Mouse (Mus musculus) embryo, embryonic 10.5 days (tissue): ENCODE measurements around the gene Sike1.

Source experiments
- DNase-seq: peaks from one replicate; pipeline ENCODE4 v3.0.0-alpha.2; 2015; ENCODE audit warnings: low spot score

The Sike1 gene

DNA sequence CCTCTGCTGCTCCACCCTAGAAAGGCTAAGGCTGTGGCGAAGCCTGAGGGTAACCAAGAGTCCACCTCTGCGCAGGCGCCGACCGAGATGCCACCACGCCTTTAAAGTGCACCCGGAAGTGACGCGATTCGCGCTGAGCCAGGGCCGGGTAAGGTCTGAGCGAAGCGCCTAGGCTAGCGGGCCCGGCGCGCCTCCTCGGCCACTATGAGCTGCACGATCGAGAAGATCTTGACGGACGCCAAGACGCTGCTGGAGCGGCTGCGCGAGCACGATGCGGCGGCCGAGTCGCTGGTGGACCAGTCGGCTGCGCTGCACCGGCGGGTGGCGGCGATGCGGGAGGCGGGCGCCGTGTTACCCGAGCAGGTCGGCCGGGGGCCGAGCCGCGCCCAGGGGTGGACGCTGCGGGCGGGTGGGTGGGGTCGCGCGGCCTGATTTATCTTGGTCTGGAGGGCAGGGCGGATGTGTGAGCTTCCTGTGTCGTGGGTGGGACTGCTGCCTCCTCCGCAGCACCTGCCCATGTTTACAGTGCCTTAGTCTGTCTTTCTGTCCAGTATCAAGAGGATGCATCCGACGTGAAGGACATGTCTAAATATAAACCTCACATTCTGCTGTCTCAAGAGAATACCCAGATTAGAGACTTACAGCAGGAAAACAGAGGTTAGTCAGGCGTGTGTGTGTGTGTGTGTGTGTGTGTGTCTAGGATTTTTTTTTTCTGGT lies at the start of gene Sike1:
Sike1 (plus strand) TSS at position 104 of the 717 bp plus-strand sequence.
- DNase-seq: peak; percentile 95

DNA sequence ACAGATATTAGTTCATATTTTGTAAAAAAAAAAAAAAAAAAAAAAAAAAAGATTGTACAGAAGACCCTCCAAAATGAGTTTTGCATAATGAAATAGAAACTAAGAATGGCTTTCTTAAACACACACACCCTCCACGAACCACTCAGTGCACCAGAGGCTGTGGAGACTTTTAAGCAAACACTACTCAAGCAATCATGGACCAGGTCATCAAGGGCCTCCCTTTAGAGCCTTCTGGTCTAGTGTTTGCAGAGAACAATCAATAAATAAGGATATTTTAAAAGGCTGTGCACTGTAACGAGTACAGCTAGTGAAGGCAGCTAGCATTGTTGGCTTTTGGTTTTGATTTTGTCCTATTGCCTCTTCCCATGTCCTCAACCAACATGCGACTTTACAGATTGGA lies 49.2 kb upstream of the Sike1 start:
- DNase-seq: no peak

DNA sequence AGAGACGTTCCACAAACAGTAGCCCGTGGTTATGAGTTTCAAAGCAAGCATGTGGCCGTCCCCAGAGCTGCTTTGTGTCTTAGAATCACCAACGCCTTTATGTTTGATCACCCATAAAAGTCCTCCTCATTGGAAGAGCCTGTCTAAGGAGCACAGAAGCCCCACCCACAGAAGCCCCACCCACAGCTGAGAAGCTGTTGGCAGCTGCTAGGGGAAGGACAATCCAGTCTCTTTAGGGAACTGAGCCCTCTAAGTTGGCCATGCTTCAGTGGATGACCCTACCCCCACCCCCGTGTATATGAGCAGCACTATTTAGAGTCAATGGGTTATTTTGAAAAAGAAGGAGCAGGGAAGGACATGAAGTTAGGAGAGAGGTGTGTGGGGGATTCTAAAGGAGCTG lies 48.6 kb upstream of the Sike1 start:
- peak; percentile 12 for DNase-seq

DNA sequence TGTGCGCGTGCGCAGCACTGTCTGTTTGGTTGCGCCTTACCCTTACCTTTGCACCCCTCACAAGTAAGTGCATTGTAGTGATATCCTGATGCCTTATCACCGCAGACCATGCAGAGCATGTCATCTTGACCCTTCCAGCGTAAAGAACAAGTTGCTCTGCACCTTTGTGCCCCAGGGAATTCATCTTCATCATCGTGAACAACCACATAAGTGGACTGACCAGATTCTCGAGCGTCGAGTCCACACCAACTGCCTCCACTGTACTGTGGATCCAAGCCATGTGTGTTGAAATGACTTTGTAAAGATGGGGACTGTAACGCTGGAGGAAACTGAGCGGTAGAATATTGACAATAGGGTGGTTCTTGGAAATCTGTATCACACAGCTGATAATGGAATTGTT lies 41.0 kb upstream of the Sike1 start:
- DNase-seq: no peak

DNA sequence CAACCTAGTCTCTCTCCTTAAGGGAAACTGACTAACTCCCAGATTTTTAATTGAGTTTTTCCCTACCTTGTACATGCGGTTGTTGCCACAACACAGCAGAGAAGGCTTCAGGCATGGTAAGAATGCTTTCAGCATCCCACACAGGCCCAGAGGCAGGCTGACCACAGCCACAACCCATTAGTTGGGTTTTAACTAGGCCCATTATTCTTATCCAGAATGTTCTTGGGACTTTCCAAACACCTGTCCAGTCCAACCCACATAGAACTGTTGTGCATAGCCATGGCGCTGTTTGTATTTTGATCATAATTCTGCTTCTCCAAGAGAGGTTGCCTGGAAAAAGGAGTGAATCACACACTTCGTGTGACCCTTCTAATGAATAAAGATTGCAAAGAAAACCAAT lies 40.4 kb upstream of the Sike1 start:
- no peak for DNase-seq

GRCm38 (mm10) chr3:102955596-102955995 lies 39.9 kb upstream of the Sike1 start:
- no peak for DNase-seq

GRCm38 (mm10) chr3:102964033-102964432 lies 31.5 kb upstream of the Sike1 start, which contains the start of gene Nr1h5:
Gene Nr1h5 (minus strand): TSS chr3:102964133.
- no peak for DNase-seq

DNA sequence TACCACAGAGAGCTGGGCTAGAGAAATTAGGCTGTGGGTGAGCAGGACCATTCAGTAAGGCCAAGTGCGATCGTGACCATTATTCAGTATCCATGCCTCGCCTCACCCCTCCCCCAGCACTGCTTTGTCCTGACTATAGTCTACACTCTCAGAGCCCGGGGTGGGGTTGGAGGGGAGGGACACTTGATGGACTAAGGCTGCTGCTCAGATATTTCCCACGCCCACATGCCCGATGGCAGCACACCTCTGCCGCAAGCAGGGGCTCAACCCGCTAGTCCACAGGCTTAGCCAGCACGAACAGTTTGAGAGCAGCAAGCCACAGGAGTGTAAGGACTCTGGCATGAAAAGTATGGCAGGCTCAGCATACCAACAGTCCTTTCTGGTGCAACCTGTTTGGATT lies 25.4 kb upstream of the Sike1 start:
- DNase-seq: peak; percentile 65

- DNase-seq: no peak
Observed at GRCm38 (mm10) chr3:102970508-102970907, 25.0 kb upstream of the Sike1 start.

- no peak for DNase-seq
Observed at GRCm38 (mm10) chr3:102976906-102977305, 18.6 kb upstream of the Sike1 start.

DNA sequence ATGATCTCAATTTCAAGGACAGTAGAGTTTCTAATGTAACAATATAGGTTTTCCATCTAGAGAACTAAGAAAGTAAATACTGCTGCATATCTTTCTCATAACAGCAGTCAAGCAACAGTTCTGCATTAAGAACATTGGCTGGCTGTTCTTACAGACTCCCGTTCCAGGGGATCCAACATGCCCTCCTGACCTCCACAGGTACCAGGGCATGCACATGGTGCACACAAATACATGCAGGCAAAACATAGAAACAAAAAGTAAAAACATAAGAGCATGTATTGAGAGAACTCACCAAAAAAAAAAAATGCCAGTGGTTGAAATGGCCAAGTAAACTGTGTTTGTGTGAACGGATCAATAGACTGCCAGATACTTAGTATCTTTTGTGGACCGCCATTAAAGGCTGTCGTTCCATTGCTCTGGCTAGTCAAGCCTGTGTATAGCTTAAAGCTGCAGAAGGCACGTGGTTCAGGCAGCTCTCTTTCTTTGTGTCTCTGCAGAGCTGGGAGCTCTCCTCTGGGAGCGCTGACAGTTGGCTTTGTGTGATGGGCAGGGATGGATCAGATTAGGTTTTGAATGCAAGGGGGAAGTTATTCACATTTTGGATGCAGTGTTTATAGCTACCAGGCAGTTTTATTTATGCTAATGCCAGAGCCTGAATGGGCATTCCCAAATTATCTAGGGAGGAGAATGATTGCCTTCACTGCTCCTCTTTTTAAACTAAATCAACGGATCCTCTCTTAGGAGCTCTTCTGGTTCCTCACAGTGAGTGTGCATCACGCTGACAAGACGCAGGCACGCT lies 15.8 kb upstream of the Sike1 start:
- DNase-seq: peak; percentile 81

DNA sequence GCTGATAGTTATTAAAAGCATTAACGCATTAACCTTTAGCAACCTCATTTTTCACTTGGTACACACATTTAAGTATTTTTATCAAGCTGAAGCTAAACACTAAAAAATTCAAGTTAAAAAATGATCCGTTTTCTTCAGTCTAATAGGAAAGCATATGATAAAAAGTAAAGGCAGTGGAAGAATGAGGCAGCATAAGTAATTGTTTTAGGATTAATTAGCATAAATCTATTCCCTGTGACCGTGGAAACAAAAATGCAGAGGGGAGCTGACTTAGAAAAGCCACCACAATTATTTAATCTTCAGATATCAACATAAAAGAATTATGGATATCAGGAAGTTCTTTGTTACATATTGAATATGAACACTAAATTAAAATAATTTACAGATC lies 15.2 kb upstream of the Sike1 start:
- DNase-seq: no peak

DNA sequence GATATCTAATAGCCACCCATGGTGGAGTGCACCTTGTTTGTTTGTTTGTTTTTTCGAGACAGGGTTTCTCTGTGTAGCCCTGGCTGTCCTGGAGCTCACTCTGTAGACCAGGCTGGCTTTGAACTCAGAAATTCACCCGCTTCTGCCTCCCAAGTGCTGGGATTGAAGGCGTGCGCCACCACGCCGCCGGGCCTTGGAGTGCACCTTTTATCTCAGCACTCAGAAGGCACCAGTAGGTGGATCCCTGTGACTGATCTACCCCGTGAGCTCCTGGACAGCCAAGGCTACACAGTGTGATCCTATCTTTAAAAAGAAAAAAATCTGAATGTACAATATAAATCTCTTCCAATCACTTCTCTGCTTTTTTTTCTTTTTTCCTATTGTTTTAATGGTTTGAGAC lies 4.5 kb upstream of the Sike1 start:
- DNase-seq: no peak

DNA sequence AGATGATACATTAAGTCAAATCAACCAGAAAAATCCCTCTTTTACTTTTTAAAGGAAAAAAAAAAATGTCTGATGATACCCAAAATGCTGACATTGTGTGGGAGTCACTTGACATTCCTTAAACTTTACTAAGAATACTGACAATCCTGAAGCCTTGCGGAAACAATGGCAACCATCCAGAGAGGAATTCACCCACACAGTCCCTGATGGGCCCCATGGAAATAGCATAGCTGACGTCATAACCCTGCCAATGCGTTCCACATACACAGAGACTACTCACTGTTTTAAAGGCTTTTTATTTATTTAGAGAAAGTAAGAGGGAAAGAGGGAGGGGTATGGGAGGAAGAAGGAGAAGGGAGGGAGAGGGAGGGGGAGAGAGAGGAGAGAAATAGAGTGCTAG lies 2.6 kb upstream of the Sike1 start:
- DNase-seq: no peak

DNA sequence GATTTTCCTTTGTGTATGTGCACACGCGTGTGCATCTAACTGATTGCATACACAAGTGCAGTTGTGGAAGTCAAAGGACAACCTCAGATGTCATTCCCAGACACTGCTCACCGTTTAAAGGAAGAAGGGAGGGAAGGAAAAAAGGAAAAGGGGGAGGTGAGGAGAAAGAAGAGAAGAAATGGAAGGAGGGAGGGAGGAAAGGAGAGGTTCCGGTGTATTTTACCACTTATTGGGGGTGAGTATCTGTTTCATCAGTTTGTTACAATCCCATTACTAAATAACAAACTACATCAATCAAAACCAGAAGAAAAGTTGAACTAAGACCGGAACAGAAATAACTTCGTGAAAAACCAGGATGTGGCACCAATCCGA lies 289 bp upstream of the Sike1 start:
- DNase-seq: no peak

DNA sequence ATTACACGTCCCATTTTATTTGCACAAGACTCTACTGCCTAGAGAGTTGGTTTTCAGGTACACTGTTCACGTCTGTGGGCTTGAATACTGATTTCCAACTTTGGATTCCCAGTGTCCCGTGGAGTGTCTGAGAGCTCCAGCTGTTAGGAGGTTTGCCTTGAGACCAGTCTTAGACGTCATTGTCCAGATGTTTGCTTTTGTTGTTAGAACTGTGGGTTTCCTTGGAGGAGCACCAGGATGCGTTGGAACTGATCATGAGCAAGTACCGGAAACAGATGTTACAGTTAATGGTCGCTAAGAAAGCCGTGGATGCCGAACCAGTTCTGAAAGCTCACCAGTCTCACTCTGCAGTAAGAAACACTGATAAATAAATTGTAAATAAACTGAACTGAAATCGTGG lies 1.5 kb downstream of the Sike1 start:
- no peak for DNase-seq

DNA sequence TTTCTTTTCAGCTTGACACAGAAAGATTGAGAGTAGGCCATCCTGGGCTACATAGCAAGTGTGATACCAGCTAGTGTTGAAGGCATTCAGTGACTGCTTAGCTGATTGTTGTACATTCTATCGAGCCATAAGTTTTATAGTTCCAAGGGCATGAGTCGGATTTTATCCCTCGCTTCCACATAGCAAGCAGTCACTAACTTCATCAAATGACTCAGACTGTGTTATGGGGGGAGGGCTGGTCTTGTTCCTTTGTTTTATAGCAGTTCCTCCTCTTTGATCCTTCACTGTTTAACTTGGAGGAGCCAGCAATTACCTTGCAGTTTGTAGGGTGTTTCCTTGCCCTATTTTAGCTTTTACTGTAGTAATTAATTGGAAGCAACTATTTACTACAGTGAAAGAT lies 2.1 kb downstream of the Sike1 start:
- DNase-seq: no peak

DNA sequence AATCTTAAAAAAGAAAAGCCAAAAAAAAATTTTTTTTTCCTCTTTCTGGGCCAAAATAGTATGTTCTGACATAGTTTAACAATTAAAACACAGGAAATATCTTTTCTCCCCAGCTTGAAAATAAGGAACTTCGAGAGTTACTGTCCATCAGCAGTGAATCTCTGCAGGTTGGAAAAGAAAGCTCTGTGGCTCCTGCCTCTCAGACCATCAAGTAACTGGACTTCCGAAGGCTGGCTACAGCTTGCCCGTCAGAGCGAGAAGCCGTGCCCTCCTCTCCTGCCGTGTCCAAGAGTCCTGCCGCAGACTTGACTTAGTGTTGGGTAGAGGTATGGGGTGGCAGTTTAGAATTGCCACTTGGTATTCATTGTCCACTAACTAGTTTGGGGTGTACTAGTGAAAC lies 6.1 kb downstream of the Sike1 start:
- DNase-seq: no peak

- no peak for DNase-seq
Observed at GRCm38 (mm10) chr3:103017350-103017749, 21.8 kb downstream of the Sike1 start.

DNA sequence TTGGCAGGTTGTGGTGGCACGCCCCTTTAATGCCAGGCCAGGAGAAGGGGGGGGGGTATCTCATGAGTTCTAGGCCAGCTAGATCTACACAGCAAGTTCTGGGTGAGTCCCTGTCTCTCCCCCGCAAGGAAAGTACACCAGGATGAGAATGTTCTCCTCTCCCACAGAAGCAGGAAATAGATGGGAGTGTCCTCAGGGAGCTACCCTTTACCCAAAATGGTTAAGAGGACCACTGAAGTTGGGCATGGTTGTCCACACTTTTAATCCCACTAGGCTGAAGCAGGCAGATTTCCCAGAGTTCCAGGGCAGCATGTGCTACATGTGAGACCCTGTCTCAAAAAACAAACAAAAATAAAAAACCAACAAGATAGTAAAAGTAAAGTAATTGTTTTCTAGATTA lies 24.0 kb downstream of the Sike1 start:
- no peak for DNase-seq

- DNase-seq: peak; percentile 99
Observed at GRCm38 (mm10) chr3:103020249-103020942, 24.9 kb downstream of the Sike1 start, which contains the start of gene Csde1. Gene Csde1 (plus strand): TSS chr3:103020426.

DNA sequence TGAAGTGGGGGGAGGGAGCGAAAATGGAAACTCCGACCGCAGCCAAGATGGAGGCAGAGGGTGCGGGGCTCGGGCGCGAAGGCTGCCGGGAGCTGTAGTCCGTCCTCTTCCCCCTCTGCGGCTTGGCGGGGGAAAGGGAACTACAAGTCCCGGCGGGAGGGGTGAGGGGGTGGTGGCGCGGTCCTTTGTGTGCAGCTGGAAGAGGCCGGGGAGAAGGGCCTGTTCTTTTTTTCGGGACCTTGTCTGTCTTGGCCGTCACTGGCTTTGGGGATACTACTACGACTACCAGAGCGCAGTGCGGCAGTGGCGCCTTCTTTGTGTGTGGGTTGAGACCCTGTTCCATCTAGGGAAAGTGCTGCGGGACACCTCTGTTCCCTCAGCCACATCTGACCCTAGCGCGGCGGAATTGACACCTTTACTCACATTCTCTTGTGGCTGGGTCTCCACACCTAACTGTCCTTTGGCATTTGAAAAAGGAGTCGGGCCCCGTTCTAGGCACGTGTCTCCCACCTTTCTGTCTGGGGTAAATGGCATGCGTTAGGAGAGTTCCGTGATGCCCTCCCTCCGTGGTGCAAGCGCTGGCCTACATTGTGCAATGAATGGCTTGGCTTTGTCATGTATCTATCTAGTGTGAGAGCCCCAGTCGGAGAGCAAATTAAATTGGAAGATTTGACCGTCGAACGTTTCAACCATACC lies 25.6 kb downstream of the Sike1 start:
- peak; percentile 96 for DNase-seq
